Mouse (Mus musculus): ENCODE results near the gene Ascc1.

- TF ChIP-seq CTCF (IDR thresholded peaks at IDR 0.05; ENCODE audit: borderline replicate concordance, insufficient read depth, low read depth, low read length) (no peak), POLR2A (IDR thresholded peaks at IDR 0.05; ENCODE audit: borderline replicate concordance, insufficient read depth, low read length) (no peak)
These were observed 32.0 kb upstream of the Ascc1 start for GRCm38 (mm10) chr10:59970450-59971062.
